Mouse (Mus musculus) intestine, postnatal 0 days (tissue): ENCODE results near the gene Nsg1. TPM values are rescaled to one million over a fixed set of nuclear protein-coding genes. Genes with fewer than 3 reads are reported as not detected.

Experiments
- ATAC-seq: fragments of 200-750 bp; cut with Nextera tagmentation; 2 replicates; pipeline ENCODE4 v1.8.0; 2017; ENCODE audit warnings: mild to moderate bottlenecking, moderate TSS enrichment, moderate library complexity
- H3K27ac ChIP-seq: fragments of 300-500 bp; sonication (generic); 2 replicates; pipeline ENCODE4 v1.5.1; 2014; ENCODE audit warnings: mild to moderate bottlenecking, low read depth, low read length, moderate library complexity
- H3K27me3 ChIP-seq: fragments of 300-500 bp; sonication (generic); replicated peaks from 2 replicates; pipeline ENCODE4 v1.6.1; 2014; ENCODE audit warnings: low read length, mixed read lengths; ENCODE audit not compliant: control insufficient read depth, insufficient read depth
- H3K36me3 ChIP-seq: fragments of 300-500 bp; sonication (generic); 2 replicates; pipeline ENCODE4 v1.6.1; 2014; ENCODE audit warnings: mild to moderate bottlenecking, moderate library complexity; ENCODE audit not compliant: control insufficient read depth, insufficient read depth
- H3K4me1 ChIP-seq: fragments of 300-500 bp; sonication (generic); replicated peaks from 2 replicates; pipeline ENCODE4 v1.6.1; 2014; ENCODE audit warnings: antibody characterized with exemption, low read length, mixed read lengths; ENCODE audit not compliant: control insufficient read depth, insufficient read depth
- H3K4me2 ChIP-seq: fragments of 300-500 bp; sonication (generic); replicated peaks from 2 replicates; pipeline ENCODE4 v1.6.1; 2014; ENCODE audit warnings: low read depth, mild to moderate bottlenecking, moderate library complexity
- H3K4me3 ChIP-seq: fragments of 300-500 bp; sonication (generic); 2 replicates; pipeline ENCODE4 v1.5.1; 2014; ENCODE audit warnings: low read depth, low read length
- H3K9ac ChIP-seq: fragments of 300-500 bp; sonication (generic); 2 replicates; pipeline ENCODE4 v1.6.1; 2014; ENCODE audit warnings: mild to moderate bottlenecking, low read depth, low read length
- H3K9me3 ChIP-seq: fragments of 300-500 bp; sonication (generic); 2 replicates; pipeline ENCODE4 v1.6.1; 2016; ENCODE audit warnings: mixed run types; ENCODE audit not compliant: control insufficient read depth
- CTCF ChIP-seq: sonication (generic); IDR thresholded peaks from 2 replicates; pipeline ENCODE4 v1.5.1; 2016; ENCODE audit warnings: low read depth, mild to moderate bottlenecking, control low read depth, antibody characterized with exemption, moderate library complexity
- WGBS: fragments of 180-500 bp; shearing (Covaris S2); extraction: QIAGEN DNeasy Blood & Tissue Kit; methylation state at CpG from one replicate; pipeline ENCODE4 v1.1.7; 2014; 5-methylcytosine and 5-hydroxymethylcytosine counted together
- polyA plus RNA-seq: library from polyadenylated mRNA; unstranded; fragments of >200 nt; fragmentation: Nextera tagmentation; extraction: Ambion mirVana; gene quantifications from 2 replicates; pipeline ENCODE4 v1.2.1, GENCODE M21; 2015

Gene Nsg1
- polyA plus RNA-seq, 1 experiment from 2014 or later = 28.7 TPM

DNA sequence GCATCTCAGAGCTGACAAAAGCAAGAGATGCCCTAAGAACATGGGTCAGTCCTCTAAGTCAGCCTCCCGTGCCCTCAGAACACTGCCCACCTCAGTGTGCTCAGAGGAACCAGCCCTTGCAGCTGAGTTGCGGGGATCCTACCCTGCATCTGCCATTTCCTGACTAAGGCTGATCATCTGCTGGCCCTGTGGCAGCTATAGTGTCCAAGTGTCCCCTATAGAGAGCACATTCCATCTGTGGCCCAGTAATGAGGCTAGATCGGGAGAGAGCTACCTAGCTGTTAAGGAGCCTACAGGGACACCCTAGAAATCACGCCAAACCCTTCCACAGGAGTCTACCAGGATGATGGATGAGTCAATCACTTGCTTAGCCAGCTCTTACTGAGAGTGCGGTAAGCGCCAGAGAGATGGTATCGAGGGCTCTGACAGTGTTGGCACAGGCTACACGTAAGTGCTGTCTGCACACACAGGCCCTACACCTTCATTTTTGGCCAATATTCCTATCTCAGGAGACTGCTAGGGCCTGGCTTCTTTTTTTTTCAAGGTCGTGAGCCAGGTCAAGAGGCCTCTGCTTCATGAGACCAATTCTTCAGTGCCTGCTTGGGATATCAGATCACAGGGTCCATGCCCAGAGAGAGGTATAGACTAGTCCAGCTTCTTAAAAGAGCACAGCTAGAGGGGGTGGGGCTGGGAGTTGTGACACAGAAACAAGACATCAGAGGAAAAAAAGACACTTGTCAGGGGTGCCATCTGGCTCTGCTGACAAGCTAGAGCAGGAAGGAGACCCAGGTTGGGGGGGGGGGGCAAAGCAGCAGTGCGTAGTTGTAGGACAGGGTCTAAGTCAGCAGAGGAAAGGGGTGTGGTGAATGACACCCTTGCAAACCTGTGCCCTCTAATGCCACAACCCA lies 7.3 kb downstream of the Nsg1 start:
- no peak for TF ChIP-seq CTCF
- whole genome bisulfite sequencing = 85% methylated on average over 9 of the region's 10 CpGs
- Histone ChIP-seq H3K4me1 (no peaks in the 10 kb centered on the region), H3K9ac (no peak overlapping the region), H3K27me3 (no peaks in the 10 kb centered on the region), H3K4me3 (no peak overlapping the region), H3K27ac (no peak overlapping the region), H3K36me3 (peaks cover 5% of the 10 kb centered on the region), H3K9me3 (no peaks in the 10 kb centered on the region), H3K4me2 (no peak overlapping the region)
- no peak for ATAC-seq

DNA sequence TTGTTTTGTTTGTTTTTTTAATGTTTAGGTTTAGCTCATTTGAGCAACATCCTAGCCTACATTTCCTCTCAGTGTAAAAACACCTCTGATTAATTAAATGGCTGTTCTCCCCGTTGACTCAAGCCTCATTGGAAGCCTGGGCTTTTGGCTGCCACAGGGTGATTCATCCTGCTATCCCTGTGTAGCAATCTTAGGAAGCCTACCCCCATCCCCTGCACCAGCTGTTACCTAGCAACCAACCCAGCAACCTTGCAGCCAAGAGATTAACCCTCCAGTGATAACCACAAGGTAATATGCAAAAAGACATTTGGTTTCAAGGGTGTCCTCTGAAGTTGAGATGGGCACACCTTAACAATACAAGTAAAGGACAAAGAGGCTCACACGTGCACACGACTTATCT lies 8.4 kb downstream of the Nsg1 start:
- Histone ChIP-seq H3K9ac (no peak overlapping the region), H3K4me2 (no peak overlapping the region), H3K27me3 (no peaks in the 10 kb centered on the region), H3K4me1 (no peaks in the 10 kb centered on the region), H3K9me3 (no peaks in the 10 kb centered on the region), H3K27ac (no peak overlapping the region), H3K4me3 (no peak overlapping the region), H3K36me3 (peaks cover 5% of the 10 kb centered on the region)
- TF ChIP-seq CTCF = no peak
- ATAC-seq = no peak
- 22% methylated on average over 3 of the region's 3 CpGs for WGBS

DNA sequence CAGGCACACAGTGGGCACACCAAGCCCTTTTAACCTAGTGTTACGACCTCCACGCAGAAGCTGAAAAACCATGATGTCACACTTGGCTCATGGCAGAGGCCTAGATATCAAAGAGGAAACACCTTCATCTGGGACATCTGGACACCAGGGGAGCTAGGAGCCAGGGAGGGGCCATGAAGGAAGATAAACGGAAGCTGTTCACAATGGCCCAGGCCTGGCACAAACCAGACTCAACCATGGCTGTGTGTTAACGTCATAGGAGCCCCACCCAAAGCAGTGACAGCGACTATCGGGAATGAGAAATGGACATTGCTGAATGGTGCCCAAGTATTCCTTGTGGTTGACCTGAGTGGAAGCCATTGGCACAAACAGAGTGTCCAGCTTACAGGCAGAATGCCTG lies 13.2 kb downstream of the Nsg1 start:
- H3K27me3 ChIP-seq = no peaks in the 10 kb centered on the region
- no peaks in the 10 kb centered on the region for H3K9me3 ChIP-seq
- H3K4me2 ChIP-seq = no peak overlapping the region
- H3K4me3 ChIP-seq = no peak overlapping the region
- TF ChIP-seq CTCF = no peak
- no peaks in the 10 kb centered on the region for H3K4me1 ChIP-seq
- H3K9ac ChIP-seq = no peak overlapping the region
- H3K27ac ChIP-seq = no peak overlapping the region
- peaks cover 8% of the 10 kb centered on the region; the same call in 1 of the 2 replicates for H3K36me3 ChIP-seq
- no peak for ATAC-seq
- WGBS = 74% methylated on average over 6 of the region's 6 CpGs

DNA sequence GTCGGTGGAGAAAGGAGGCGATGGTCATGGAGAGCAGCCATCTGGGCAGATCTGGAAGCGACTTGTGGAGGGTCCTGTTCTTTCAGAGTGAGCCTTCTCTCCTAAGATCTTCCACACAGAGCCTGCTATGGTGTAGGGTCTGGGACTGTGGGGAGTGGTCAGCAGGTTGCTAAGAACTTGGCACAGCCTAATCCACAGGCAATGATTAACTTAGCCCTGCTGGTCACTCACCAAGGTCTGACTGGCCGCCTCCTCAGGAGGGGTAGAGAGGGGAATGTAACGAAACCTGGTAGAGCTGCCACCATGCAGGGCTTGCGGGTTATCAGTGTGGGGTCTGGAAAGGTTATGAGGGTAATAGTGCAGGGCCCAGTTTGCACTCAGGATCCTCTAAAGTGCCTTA lies 18.8 kb downstream of the Nsg1 start:
- TF ChIP-seq CTCF = no peak
- no peaks in the 10 kb centered on the region for H3K9me3 ChIP-seq
- no peak overlapping the region for H3K27ac ChIP-seq
- no peak overlapping the region for H3K4me2 ChIP-seq
- no peak overlapping the region for H3K9ac ChIP-seq
- H3K4me1 ChIP-seq = no peaks in the 10 kb centered on the region
- H3K27me3 ChIP-seq = no peaks in the 10 kb centered on the region
- WGBS = 76% methylated on average over 6 of the region's 6 CpGs
- ATAC-seq = no peak
- H3K4me3 ChIP-seq = no peak overlapping the region
- peaks cover 12% of the 10 kb centered on the region for H3K36me3 ChIP-seq

DNA sequence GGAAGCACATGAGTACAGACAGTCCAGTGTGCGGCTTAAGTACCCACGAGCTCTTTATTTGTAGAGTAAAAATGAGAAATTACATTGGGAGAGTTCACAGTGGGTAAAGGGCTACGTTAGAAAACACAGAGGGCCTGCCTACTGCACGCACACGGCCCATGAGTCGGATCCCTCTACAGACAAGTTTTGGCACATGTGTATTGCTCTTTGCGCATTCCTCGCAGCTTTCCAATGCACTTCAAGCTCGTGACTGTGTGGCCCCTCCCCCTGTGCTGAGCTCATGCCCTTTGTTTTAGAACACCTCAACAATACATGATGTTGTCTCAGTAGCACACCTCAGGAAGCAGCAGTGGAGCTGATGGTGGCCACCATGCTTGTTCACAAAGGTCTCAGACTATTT lies 22.5 kb downstream of the Nsg1 start:
- WGBS = 84% methylated on average over 9 of the region's 9 CpGs
- H3K27me3 ChIP-seq = no peaks in the 10 kb centered on the region
- no peak overlapping the region for H3K27ac ChIP-seq
- no peak for TF ChIP-seq CTCF
- H3K4me3 ChIP-seq = no peak overlapping the region
- no peaks in the 10 kb centered on the region for H3K9me3 ChIP-seq
- no peak for ATAC-seq
- no peak overlapping the region for H3K9ac ChIP-seq
- H3K36me3 ChIP-seq = peaks cover 9% of the 10 kb centered on the region
- H3K4me2 ChIP-seq = no peak overlapping the region
- no peaks in the 10 kb centered on the region for H3K4me1 ChIP-seq

DNA sequence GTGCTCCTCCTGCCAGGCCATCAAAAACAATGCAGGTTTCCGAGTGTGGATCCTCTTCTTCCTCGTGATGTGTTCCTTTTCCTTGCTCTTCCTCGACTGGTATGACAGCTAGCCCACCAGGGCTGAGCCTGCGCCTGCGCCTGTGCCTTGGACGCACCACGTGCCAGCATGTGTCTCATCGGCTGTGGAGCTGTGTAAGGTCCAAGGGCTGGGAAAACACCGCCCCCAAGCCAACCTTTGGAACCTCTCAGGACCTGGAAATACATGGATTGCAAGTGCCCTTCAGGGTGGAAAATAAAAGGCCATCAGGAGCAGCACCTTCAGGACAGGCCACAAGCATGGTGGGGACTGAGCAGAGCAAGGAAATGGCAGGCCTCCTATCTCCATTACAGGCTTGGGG lies 23.5 kb downstream of the Nsg1 start:
- H3K4me3 ChIP-seq = no peak overlapping the region
- H3K27ac ChIP-seq = no peak overlapping the region; the same call in 1 of the 2 replicates
- whole genome bisulfite sequencing = 85% methylated on average over 9 of the region's 9 CpGs
- peaks cover 9% of the 10 kb centered on the region for H3K36me3 ChIP-seq
- TF ChIP-seq CTCF = no peak
- ATAC-seq = peak; percentile 75
- H3K4me1 ChIP-seq = no peaks in the 10 kb centered on the region
- no peaks in the 10 kb centered on the region for H3K9me3 ChIP-seq
- no peaks in the 10 kb centered on the region for H3K27me3 ChIP-seq
- no peak overlapping the region for H3K4me2 ChIP-seq
- no peak overlapping the region for H3K9ac ChIP-seq
